Mouse (Mus musculus) central nervous system, embryonic 11.5 days (tissue): Measurements from ENCODE around the gene Tlx1. TPM values are rescaled to one million over a fixed set of nuclear protein-coding genes. Genes with fewer than 3 reads are reported as not detected.

Experiments used
- polyA plus RNA-seq: library from polyadenylated mRNA; depleted of rRNA; stranded (reverse); fragments of >200 nt; gene quantifications from 2 replicates; pipeline ENCODE4 v1.2.3, GENCODE M21; 2012; rRNA removed

Gene Tlx1
- polyA plus RNA-seq: 1.0 and 1.7 TPM in 2 replicates

GRCm38 (mm10) chr19:45150490-45151181 is at the start of gene Tlx1:
Gene Tlx1 (plus strand): TSS chr19:45150680.

Other genes starting within 250 kb of the Tlx1 start
- 31.0 and 39.3 TPM in 2 replicates for gene Slf2, start 219.5 kb upstream of the Tlx1 start, polyA plus RNA-seq
- gene Sema4g, start 161.6 kb upstream of the Tlx1 start, polyA plus RNA-seq: 40.3 and 59.8 TPM in 2 replicates
- 20.4 and 25.2 TPM in 2 replicates for gene Twnk, start 145.0 kb upstream of the Tlx1 start, polyA plus RNA-seq
- 52.5 and 70.7 TPM in 2 replicates for gene Mrpl43, start 144.2 kb upstream of the Tlx1 start, polyA plus RNA-seq
- 71.5 and 90.2 TPM in 2 replicates for gene Lzts2, start 136.3 kb upstream of the Tlx1 start, polyA plus RNA-seq
- 1.1 and 1.2 TPM in 2 replicates for gene Pdzd7, start 105.0 kb upstream of the Tlx1 start, polyA plus RNA-seq
- gene Sfxn3, start 103.2 kb upstream of the Tlx1 start, polyA plus RNA-seq: 15.0 and 24.1 TPM in 2 replicates
- 0.77 and 1.4 TPM in 2 replicates for gene Kazald1, start 75.4 kb upstream of the Tlx1 start, polyA plus RNA-seq
- 0.06 and 3.5 TPM in 2 replicates for gene Lbx1, start 85.1 kb downstream of the Tlx1 start, polyA plus RNA-seq
- gene Btrc, start 213.1 kb downstream of the Tlx1 start, polyA plus RNA-seq: 47.6 and 54.5 TPM in 2 replicates